Mouse (Mus musculus) cortical plate, adult 2 months (tissue): ENCODE measurements around the gene Pih1d2.

ENCODE experiments used
- CTCF ChIP-seq: fragments of 200-500 bp; IDR thresholded peaks from 2 replicates; pipeline ENCODE4 v1.5.1; 2011; ENCODE audit warnings: mild to moderate bottlenecking, control low read depth, low read length; ENCODE audit not compliant: insufficient read depth; ENCODE audit errors: extremely low read depth
- POLR2A ChIP-seq: fragments of 200-500 bp; IDR thresholded peaks from 2 replicates; pipeline ENCODE4 v1.6.1; 2011; ENCODE audit warnings: mild to moderate bottlenecking, low read length, control low read depth; ENCODE audit not compliant: insufficient read depth; ENCODE audit errors: extremely low read depth

DNA sequence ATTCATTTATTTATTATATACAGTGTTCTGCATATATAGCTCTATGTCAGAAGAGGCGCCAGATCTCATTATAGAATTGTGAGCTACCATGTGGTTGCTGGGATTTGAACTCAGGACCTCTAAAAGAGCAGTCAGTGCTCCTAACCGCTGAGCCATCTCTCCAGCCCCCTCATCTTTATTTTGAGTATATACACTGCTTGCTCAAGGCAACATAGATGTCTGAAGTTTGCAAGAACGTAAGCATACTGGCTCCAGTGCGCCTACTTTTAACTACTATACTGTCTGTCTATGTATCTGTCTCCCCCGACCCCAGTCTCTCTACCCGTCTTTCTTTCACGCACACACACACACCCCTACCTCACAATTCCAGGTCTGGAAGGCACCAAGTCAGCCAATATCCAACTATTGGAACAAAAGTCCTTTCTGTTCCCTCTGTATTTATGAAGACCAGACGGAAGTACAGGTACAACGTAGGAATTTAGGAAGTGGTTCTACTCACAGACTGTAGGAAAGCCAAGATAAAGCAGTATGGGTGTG is 741 bp downstream of the Pih1d2 start:
- TF ChIP-seq CTCF (no peak), POLR2A (no peak)
